Mouse (Mus musculus) E14TG2a.4 (cell line): ENCODE measurements around the gene Gm8773.

ENCODE experiments used
- CTCF ChIP-seq: conservative IDR thresholded peaks from 2 replicates; pipeline ENCODE4 v1.5.1; 2014; ENCODE audit warnings: low read length
- NANOG ChIP-seq: IDR thresholded peaks from 2 replicates; pipeline ENCODE4 v1.6.1; 2014; ENCODE audit warnings: borderline replicate concordance, low read length, mixed read lengths
- POU5F1 ChIP-seq: IDR thresholded peaks from 2 replicates; pipeline ENCODE4 v1.6.1; 2014; ENCODE audit warnings: low read length, borderline replicate concordance

- TF ChIP-seq CTCF (no peak), NANOG (no peak), POU5F1 (no peak)
Measured at GRCm38 (mm10) chr5:5573749-5574317, at the start of gene Gm8773.
